ENCODE assay signal across 19 mouse cellular contexts in genomic region chr12:103214797-103215196, GRCm38 (mm10). TPM values are rescaled to one million over a fixed set of nuclear protein-coding genes. Genes with fewer than 3 reads are reported as not detected.
DNase-seq lines count a peak whose midpoint lies in the region; ATAC-seq and TF ChIP-seq lines count a peak whose summit lies in the region.
"Had no signal": no experiment of that assay in that cellular context is flagged by ENCODE, and none has a peak within 500 bp of the region (broad histone marks: within the 10 kb centered on the region; RNA-seq: fewer than 3 reads in every experiment).

No protein-coding gene starts in this region.

- H3K9me3 ChIP-seq in heart, embryonic 13.5 days: no peaks in the 10 kb centered on the region
- no peaks in the 10 kb centered on the region for H3K9me3 ChIP-seq in hindbrain, postnatal 0 days (ENCODE audit: low read length)
- no peaks in the 10 kb centered on the region for H3K9me3 ChIP-seq in neural tube, embryonic 13.5 days
- H3K9me3 ChIP-seq: embryonic facial prominence, embryonic 10.5 days; limb, embryonic 13.5 days; liver, embryonic 15.5 days had no signal

- no peak for TF ChIP-seq CTCF in layer of hippocampus, adult 2 months (conservative IDR thresholded peaks at IDR 0.05)
- no peak for TF ChIP-seq CTCF in hindbrain, postnatal 0 days (IDR thresholded peaks at IDR 0.05; ENCODE audit: low read depth)

- H3K27ac ChIP-seq in heart, embryonic 13.5 days (replicated peaks): peak overlapping the region; percentile 55
- H3K27ac ChIP-seq in layer of hippocampus, adult 2 months: 0 out of 2 replicates have a peak overlapping the region, but pooled peaks have one; percentile 10
- no peak overlapping the region for H3K27ac ChIP-seq in hindbrain, postnatal 0 days
- H3K27ac ChIP-seq in neural tube, embryonic 13.5 days (replicated peaks): peak overlapping the region; percentile 76
- H3K27ac ChIP-seq: embryonic facial prominence, embryonic 10.5 days; kidney, postnatal 0 days; limb, embryonic 13.5 days; liver, embryonic 15.5 days had no signal

- H3K4me2 ChIP-seq in heart, embryonic 13.5 days: peak overlapping the region; percentile 39; the same call in 1 of the 2 replicates
- H3K4me2 ChIP-seq in hindbrain, postnatal 0 days (ENCODE audit: low read depth, low read length): no peak overlapping the region
- H3K4me2 ChIP-seq in neural tube, embryonic 13.5 days: no peak overlapping the region
- H3K4me2 ChIP-seq: heart, embryonic 11.5 days; limb, embryonic 13.5 days; liver, embryonic 15.5 days had no signal

- no peaks in the 10 kb centered on the region for H3K36me3 ChIP-seq in heart, embryonic 13.5 days
- H3K36me3 ChIP-seq in hindbrain, postnatal 0 days (ENCODE audit: insufficient read depth, low read length): no peaks in the 10 kb centered on the region
- no peaks in the 10 kb centered on the region for H3K36me3 ChIP-seq in neural tube, embryonic 13.5 days
- H3K36me3 ChIP-seq: embryonic facial prominence, embryonic 10.5 days; limb, embryonic 13.5 days; liver, embryonic 15.5 days had no signal

- H3K4me3 ChIP-seq in heart, embryonic 13.5 days: no peak overlapping the region
- no peak overlapping the region for H3K4me3 ChIP-seq in layer of hippocampus, adult 2 months
- no peak overlapping the region for H3K4me3 ChIP-seq in hindbrain, postnatal 0 days (ENCODE audit: low read length)
- H3K4me3 ChIP-seq in neural tube, embryonic 13.5 days: no peak overlapping the region
- H3K4me3 ChIP-seq: embryonic facial prominence, embryonic 10.5 days; limb, embryonic 13.5 days; liver, embryonic 15.5 days; megakaryocyte, embryonic 14.5 days had no signal

- H3K9ac ChIP-seq in heart, embryonic 13.5 days: no peak overlapping the region
- H3K9ac ChIP-seq in hindbrain, postnatal 0 days (replicated peaks; ENCODE audit: low read length): no peak overlapping the region
- no peak overlapping the region for H3K9ac ChIP-seq in neural tube, embryonic 13.5 days
- H3K9ac ChIP-seq: limb, embryonic 13.5 days; liver, embryonic 15.5 days had no signal

- no peak for ATAC-seq in heart, embryonic 13.5 days (ENCODE audit: extremely low read depth, insufficient number of reproducible peaks, low FRiP score, low TSS enrichment)
- ATAC-seq in hindbrain, postnatal 0 days: peak; percentile 46
- peak; percentile 51 for ATAC-seq in neural tube, embryonic 13.5 days (ENCODE audit: low read depth)
- ATAC-seq: activated CD4-positive, CD25-positive, alpha-beta regulatory T cell, adult 4 months; inflammation-experienced regulatory T-cells, adult 6 months; Patski had no signal

- H3K4me1 ChIP-seq in heart, embryonic 13.5 days: peaks cover 35% of the 10 kb centered on the region
- H3K4me1 ChIP-seq in hindbrain, postnatal 0 days (ENCODE audit: insufficient read depth, low read length): peaks cover 7% of the 10 kb centered on the region; the same call in 1 of the 2 replicates
- H3K4me1 ChIP-seq in neural tube, embryonic 13.5 days (replicated peaks): peaks cover 38% of the 10 kb centered on the region
- H3K4me1 ChIP-seq: liver, embryonic 15.5 days had no signal

- WGBS in heart, embryonic 13.5 days: 86% methylated on average over 2 of the region's 2 CpGs
- WGBS in hindbrain, postnatal 0 days: 85% methylated on average over 2 of the region's 2 CpGs
- 94% methylated on average over 2 of the region's 2 CpGs for WGBS in neural tube, embryonic 13.5 days

- H3K27me3 ChIP-seq in heart, embryonic 13.5 days (replicated peaks): no peaks in the 10 kb centered on the region
- no peaks in the 10 kb centered on the region for H3K27me3 ChIP-seq in hindbrain, postnatal 0 days (ENCODE audit: insufficient read depth, low read length)
- no peaks in the 10 kb centered on the region for H3K27me3 ChIP-seq in neural tube, embryonic 13.5 days
- H3K27me3 ChIP-seq: limb, embryonic 13.5 days; liver, embryonic 15.5 days; megakaryocyte, embryonic 14.5 days; Patski had no signal

- intact Hi-C loops in heart, postnatal 10 days (cut with DNase I): no loop called here

- no peak for DNase-seq in heart, postnatal 10 days
- no peak for DNase-seq in layer of hippocampus, adult 2 months (ENCODE audit: low spot score in 2 of 2)
- no peak for DNase-seq in layer of hippocampus, postnatal 36 days
- DNase-seq in hindbrain, postnatal 0 days (ENCODE audit: low spot score): no peak
- no peak for DNase-seq in urinary bladder, postnatal 10 days (ENCODE audit: low spot score)
- DNase-seq: cerebellum, adult 2 months; right cerebral cortex, postnatal 25 days had no signal

RNA-seq across cellular contexts. Expression of gene Prima1, which starts 27.2 kb away (rescaled TPM):
- 0.19 TPM in 1 of 2 replicates, not detected in the other for polyA plus RNA-seq in heart, embryonic 13.5 days (2015; fragmentation: Nextera tagmentation; extraction: Ambion mirVana)
- total RNA-seq in heart, postnatal 10 days (2021): under 1 TPM; 0.30 to 0.38 TPM
- 1 to 10 TPM; 3.6 to 3.7 TPM for total RNA-seq in layer of hippocampus, adult 2 months (2021)
- total RNA-seq in layer of hippocampus, postnatal 36 days (2021): 1 to 10 TPM; 3.9 to 4.0 TPM
- total RNA-seq in hindbrain, postnatal 0 days (2014; rRNA removed): 1.3 and 3.6 TPM in 2 replicates
- 0.87 and 0.93 TPM in 2 replicates for polyA plus RNA-seq in hindbrain, postnatal 0 days (2015; fragmentation: Nextera tagmentation; extraction: Ambion mirVana)
- 2.4 and 3.8 TPM in 2 replicates for polyA plus RNA-seq in neural tube, embryonic 13.5 days (2015; fragmentation: Nextera tagmentation; extraction: Ambion mirVana)
- polyA plus RNA-seq: activated CD4-positive, CD25-positive, alpha-beta regulatory T cell, adult 4 months; inflammation-experienced regulatory T-cells, adult 6 months; liver, embryonic 15.5 days; thymus, postnatal 0 days had no signal
